Mouse (Mus musculus) midbrain, embryonic 11.5 days (tissue): Measurements from ENCODE around the gene Olfr1310. TPM values are rescaled to one million over a fixed set of nuclear protein-coding genes. Genes with fewer than 3 reads are reported as not detected.
"Not testable (repeated sequence)": the region's sequence is repeated elsewhere in the genome, so short reads cannot be mapped to it uniquely, and the experiment has no call there.

Source experiments
- ATAC-seq: fragments of 200-750 bp; cut with Nextera tagmentation; 2 replicates; pipeline ENCODE4 v1.8.0; 2017; ENCODE audit warnings: moderate TSS enrichment, moderate library complexity; ENCODE audit not compliant: low FRiP score
- DNase-seq: peaks from one replicate; pipeline ENCODE4 v3.0.0; 2015; ENCODE audit warnings: low spot score; ENCODE audit errors: missing footprints
- H3K27ac ChIP-seq: fragments of 300-500 bp; sonication (generic); 2 replicates; pipeline ENCODE4 v1.5.1; 2014; ENCODE audit warnings: low read depth, low read length
- H3K27me3 ChIP-seq: fragments of 300-500 bp; sonication (generic); 2 replicates; pipeline ENCODE4 v1.6.1; 2014; ENCODE audit warnings: mild to moderate bottlenecking, low read length, moderate library complexity, mixed read lengths; ENCODE audit not compliant: control insufficient read depth, insufficient read depth
- H3K36me3 ChIP-seq: fragments of 300-500 bp; sonication (generic); 2 replicates; pipeline ENCODE4 v1.6.1; 2014; ENCODE audit warnings: mild to moderate bottlenecking, low read length, moderate library complexity, mixed read lengths; ENCODE audit not compliant: control insufficient read depth, insufficient read depth
- H3K4me1 ChIP-seq: fragments of 300-500 bp; sonication (generic); 2 replicates; pipeline ENCODE4 v1.6.1; 2014; ENCODE audit warnings: low read length; ENCODE audit not compliant: control insufficient read depth, insufficient read depth
- H3K4me2 ChIP-seq: fragments of 300-500 bp; sonication (generic); 2 replicates; pipeline ENCODE4 v1.6.1; 2014; ENCODE audit warnings: mild to moderate bottlenecking, moderate library complexity
- H3K4me3 ChIP-seq: fragments of 300-500 bp; sonication (generic); 2 replicates; pipeline ENCODE4 v1.5.1; 2014; ENCODE audit warnings: low read depth, low read length
- H3K9ac ChIP-seq: fragments of 300-500 bp; sonication (generic); 2 replicates; pipeline ENCODE4 v1.6.1; 2014; ENCODE audit warnings: low read length
- H3K9me3 ChIP-seq: fragments of 300-500 bp; sonication (generic); 2 replicates; pipeline ENCODE4 v1.6.1; 2016; ENCODE audit warnings: low read length; ENCODE audit not compliant: control insufficient read depth
- WGBS: fragments of 180-500 bp; shearing (Covaris S2); extraction: QIAGEN DNeasy Blood & Tissue Kit; methylation state at CpG from one replicate; pipeline ENCODE4 v1.1.7; 2014; 5-methylcytosine and 5-hydroxymethylcytosine counted together
- polyA plus RNA-seq: library from polyadenylated mRNA; unstranded; fragments of >200 nt; fragmentation: Nextera tagmentation; extraction: Ambion mirVana; gene quantifications from 2 replicates; pipeline ENCODE4 v1.2.1, GENCODE M21; 2014

Olfr1310 gene
- polyA plus RNA-seq, result not detected in 2 replicates

DNA sequence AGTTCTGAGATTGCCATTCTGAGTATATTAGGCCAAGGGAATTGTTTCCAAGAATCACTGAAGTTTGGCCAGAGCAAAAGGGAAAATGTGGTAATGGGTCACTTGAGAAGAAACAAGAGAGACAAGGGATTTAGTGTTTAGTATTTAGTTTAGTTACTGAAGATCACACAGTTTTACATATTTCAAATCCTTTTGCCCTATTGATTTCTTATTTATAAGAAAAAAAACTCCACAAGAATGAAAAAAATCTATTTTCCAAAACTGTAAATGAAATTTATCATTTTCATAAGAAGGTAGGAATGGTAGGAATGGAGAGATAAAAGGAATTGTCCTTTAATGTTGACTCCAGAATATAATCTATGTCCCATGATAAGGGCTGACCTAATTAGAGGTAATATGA lies at the start of gene Olfr1310:
Olfr1310 (minus strand) TSS at position 101 of the 400 bp plus-strand sequence.
- no peak within 1 kb of the TSS for H3K27ac ChIP-seq
- H3K36me3 ChIP-seq, result no peaks in the 10 kb centered on the region
- DNase-seq, result no peak
- no peak within 1 kb of the TSS for H3K4me2 ChIP-seq
- H3K4me3 ChIP-seq, result no peak within 1 kb of the TSS
- H3K9ac ChIP-seq, result no peak within 1 kb of the TSS
- no peaks in the 10 kb centered on the region for H3K27me3 ChIP-seq
- H3K4me1 ChIP-seq, result no peaks in the 10 kb centered on the region
- H3K9me3 ChIP-seq, result no peaks in the 10 kb centered on the region
- ATAC-seq, result no peak

DNA sequence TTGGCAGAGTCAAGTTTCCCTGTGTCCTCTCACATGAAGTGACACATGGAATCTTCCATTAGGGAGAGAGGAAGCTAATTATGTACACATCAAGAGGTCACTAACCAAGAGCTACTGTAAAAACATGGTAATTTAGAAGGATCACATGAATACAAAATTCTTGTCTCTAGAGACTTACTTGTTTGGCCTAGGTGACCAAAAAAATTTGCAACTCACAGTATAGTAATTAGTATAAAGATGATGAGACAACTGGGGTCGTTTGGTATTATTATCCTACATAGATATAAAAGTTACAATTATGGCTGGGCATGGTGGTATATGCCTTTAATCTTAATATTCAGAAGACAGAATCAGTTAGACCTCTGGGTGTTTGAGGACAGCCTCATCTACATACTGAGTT lies 37.6 kb upstream of the Olfr1310 start, which contains the start of gene Olfr1312:
Olfr1312 (minus strand) TSS at position 101 of the 400 bp plus-strand sequence.
- DNase-seq, result no peak
- WGBS, result 38% methylated on average over 1 of the region's 1 CpGs
- Histone ChIP-seq H3K27ac (no peak within 1 kb of the TSS), H3K27me3 (no peaks in the 10 kb centered on the region), H3K4me2 (no peak within 1 kb of the TSS), H3K36me3 (no peaks in the 10 kb centered on the region), H3K4me1 (no peaks in the 10 kb centered on the region), H3K9ac (no peak within 1 kb of the TSS), H3K9me3 (no peaks in the 10 kb centered on the region), H3K4me3 (no peak within 1 kb of the TSS)
- ATAC-seq, result no peak

DNA sequence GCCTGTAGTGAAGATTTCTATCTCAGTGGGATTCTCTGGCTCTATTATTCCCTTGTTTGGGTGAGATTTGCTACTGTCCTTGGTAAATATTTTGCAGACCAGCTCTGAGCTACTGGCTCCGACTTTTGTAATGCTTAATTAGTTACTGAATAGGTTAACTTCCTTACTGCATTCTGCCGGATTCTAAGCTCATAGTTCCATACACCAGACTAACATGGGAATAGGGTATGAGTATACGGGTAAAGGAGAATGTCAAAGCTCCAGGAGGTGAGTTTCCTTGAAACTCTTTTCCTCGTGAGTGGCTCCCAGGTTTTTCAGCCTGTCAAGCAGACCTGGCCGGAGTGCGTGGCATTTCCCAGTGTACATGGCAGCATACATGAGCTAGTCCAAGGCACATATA lies 14.5 kb upstream of the Olfr1310 start:
- 61% methylated on average over 6 of the region's 6 CpGs for WGBS
- not testable (repeated sequence) for H3K36me3 ChIP-seq, DNase-seq, H3K4me3 ChIP-seq, H3K9ac ChIP-seq, ATAC-seq, H3K4me2 ChIP-seq, H3K27me3 ChIP-seq, H3K4me1 ChIP-seq, H3K9me3 ChIP-seq, H3K27ac ChIP-seq

DNA sequence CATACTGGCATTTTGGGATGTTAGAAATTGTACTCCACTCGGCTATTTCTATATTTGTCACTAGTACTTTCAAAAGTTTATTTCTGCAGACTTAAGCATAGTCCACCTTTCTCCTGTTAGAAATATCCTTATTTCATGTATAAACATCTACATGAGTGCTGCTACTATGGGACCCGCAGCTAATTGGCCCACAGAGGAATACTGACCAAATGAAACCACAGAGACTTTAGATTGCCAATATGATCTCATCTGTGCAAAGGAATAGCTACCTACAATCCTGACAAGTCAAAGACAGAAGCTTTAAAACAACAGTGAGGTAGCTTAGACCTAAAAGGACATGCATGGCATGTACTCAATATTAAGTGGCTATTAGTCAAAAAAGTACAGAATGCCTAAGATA lies 11.8 kb upstream of the Olfr1310 start, which contains the start of gene Olfr1311:
Olfr1311 (minus strand) TSS at position 101 of the 400 bp plus-strand sequence.
- DNase-seq, result no peak
- no peak for ATAC-seq
- H3K4me2 ChIP-seq, result no peak within 1 kb of the TSS
- H3K36me3 ChIP-seq, result no peaks in the 10 kb centered on the region
- no peaks in the 10 kb centered on the region for H3K9me3 ChIP-seq
- H3K4me1 ChIP-seq, result no peaks in the 10 kb centered on the region
- H3K27ac ChIP-seq, result no peak within 1 kb of the TSS
- 83% methylated on average over 2 of the region's 2 CpGs for WGBS
- H3K27me3 ChIP-seq, result no peaks in the 10 kb centered on the region
- no peak within 1 kb of the TSS for H3K4me3 ChIP-seq
- H3K9ac ChIP-seq, result no peak within 1 kb of the TSS

DNA sequence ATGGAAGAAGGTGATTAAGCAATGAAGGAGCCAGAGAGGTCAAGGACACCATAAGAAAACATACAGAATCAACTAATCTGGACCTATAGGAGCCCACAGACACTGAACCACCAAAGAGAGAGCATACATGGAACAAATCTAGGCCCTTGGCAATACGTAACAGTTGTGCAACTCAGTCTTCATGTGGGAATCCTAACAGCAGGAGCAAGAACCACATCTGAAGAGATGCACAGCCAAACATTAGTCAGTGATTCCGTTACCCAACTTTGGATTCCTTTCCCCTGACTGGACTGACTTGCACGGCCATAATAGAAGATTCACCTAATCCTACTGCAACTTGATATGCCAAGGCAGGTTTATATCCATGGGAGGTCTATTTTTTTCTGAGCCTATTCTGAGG lies 2.4 kb upstream of the Olfr1310 start:
- Histone ChIP-seq H3K27ac (no peak overlapping the region), H3K36me3 (no peaks in the 10 kb centered on the region), H3K9me3 (no peaks in the 10 kb centered on the region), H3K4me3 (no peak overlapping the region), H3K4me1 (no peaks in the 10 kb centered on the region), H3K9ac (no peak overlapping the region), H3K4me2 (no peak overlapping the region), H3K27me3 (no peaks in the 10 kb centered on the region)
- no peak for DNase-seq
- WGBS, result 82% methylated on average over 3 of the region's 3 CpGs
- no peak for ATAC-seq

DNA sequence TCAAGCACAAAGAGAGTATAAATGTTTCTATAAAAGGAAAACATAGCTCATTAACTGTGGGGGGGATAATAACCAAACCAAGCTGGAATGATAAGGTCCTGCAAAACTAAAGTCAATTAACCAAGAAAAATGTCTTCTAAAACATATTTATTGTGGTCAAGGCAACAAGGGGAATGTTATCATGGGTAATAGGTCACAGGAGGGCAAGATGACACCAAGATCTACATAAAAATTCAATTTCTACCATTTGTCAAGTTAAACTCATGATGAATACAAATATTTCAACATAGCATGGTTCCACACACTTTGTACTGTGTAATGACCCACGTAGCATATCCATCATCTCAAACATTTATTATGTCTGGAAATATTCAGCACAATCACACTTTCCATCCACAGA lies 22.3 kb downstream of the Olfr1310 start, which contains the start of gene Olfr1309:
Olfr1309 (minus strand) TSS at position 101 of the 400 bp plus-strand sequence.
- ATAC-seq, result no peak
- H3K4me2 ChIP-seq, result no peak within 1 kb of the TSS
- H3K4me3 ChIP-seq, result no peak within 1 kb of the TSS
- no peak within 1 kb of the TSS for H3K27ac ChIP-seq
- H3K36me3 ChIP-seq, result no peaks in the 10 kb centered on the region
- H3K27me3 ChIP-seq, result no peaks in the 10 kb centered on the region
- WGBS, result 62% methylated on average over 1 of the region's 1 CpGs
- no peak within 1 kb of the TSS for H3K9ac ChIP-seq
- no peaks in the 10 kb centered on the region for H3K9me3 ChIP-seq
- no peak for DNase-seq
- no peaks in the 10 kb centered on the region for H3K4me1 ChIP-seq

DNA sequence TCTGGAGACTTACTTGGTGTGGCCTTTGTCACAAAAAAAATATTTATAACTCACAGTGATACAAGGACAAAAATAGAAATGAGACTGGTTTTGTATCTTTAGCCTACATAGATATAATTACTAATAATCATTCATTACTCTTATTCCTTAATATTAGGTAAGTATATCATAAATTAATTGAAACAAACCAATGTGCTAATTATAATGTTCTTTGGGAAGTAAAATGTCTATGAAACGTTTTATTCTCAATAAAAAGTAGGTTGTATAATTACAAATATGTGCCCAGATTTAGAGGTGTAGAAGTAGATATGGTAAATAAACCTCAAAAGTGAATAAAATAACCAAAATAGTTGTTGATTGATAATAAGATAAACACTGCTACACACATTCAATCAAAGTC lies 47.7 kb downstream of the Olfr1310 start, which contains the start of gene Olfr1308:
Olfr1308 (minus strand) TSS at position 101 of the 400 bp plus-strand sequence.
- Histone ChIP-seq H3K27ac (no peak within 1 kb of the TSS), H3K4me3 (no peak within 1 kb of the TSS), H3K27me3 (no peaks in the 10 kb centered on the region), H3K9me3 (no peaks in the 10 kb centered on the region), H3K9ac (no peak within 1 kb of the TSS), H3K4me2 (no peak within 1 kb of the TSS), H3K4me1 (no peaks in the 10 kb centered on the region), H3K36me3 (no peaks in the 10 kb centered on the region)
- 54% methylated on average over 1 of the region's 1 CpGs for WGBS
- no peak for DNase-seq
- ATAC-seq, result no peak

Other genes with a start within 250 kb of the Olfr1310 start
- gene Olfr1302, start 235.3 kb downstream of the Olfr1310 start, polyA plus RNA-seq, result not detected in 2 replicates
- not detected in 2 replicates for gene Olfr1303, start 192.4 kb downstream of the Olfr1310 start, polyA plus RNA-seq
- gene Olfr1305, start 135.6 kb downstream of the Olfr1310 start, polyA plus RNA-seq, result not detected in 2 replicates
- not detected in 2 replicates for gene Olfr1306, start 96.4 kb downstream of the Olfr1310 start, polyA plus RNA-seq
- not detected in 2 replicates for gene Olfr1307, start 63.3 kb downstream of the Olfr1310 start, polyA plus RNA-seq
- not detected in 2 replicates for gene Olfr1308, start 47.8 kb downstream of the Olfr1310 start, polyA plus RNA-seq
- gene Olfr1309, start 22.4 kb downstream of the Olfr1310 start, polyA plus RNA-seq, result not detected in 2 replicates
- not detected in 2 replicates for gene Olfr1311, start 11.7 kb upstream of the Olfr1310 start, polyA plus RNA-seq
- gene Olfr1312, start 37.5 kb upstream of the Olfr1310 start, polyA plus RNA-seq, result not detected in 2 replicates
- not detected in 2 replicates for gene Olfr1313, start 65.1 kb upstream of the Olfr1310 start, polyA plus RNA-seq
- not detected in 2 replicates for gene Olfr1314, start 84.1 kb upstream of the Olfr1310 start, polyA plus RNA-seq
- gene Olfr1315-ps1, start 102.7 kb upstream of the Olfr1310 start, polyA plus RNA-seq, result not detected in 2 replicates
- not detected in 2 replicates for gene Olfr1316, start 122.3 kb upstream of the Olfr1310 start, polyA plus RNA-seq
- not detected in 2 replicates for gene Olfr1317, start 127.6 kb upstream of the Olfr1310 start, polyA plus RNA-seq
- gene Olfr1318, start 141.5 kb upstream of the Olfr1310 start, polyA plus RNA-seq, result not detected in 2 replicates
- gene Lpcat4, start 226.8 kb upstream of the Olfr1310 start, polyA plus RNA-seq, result 8.9 and 9.3 TPM in 2 replicates
- gene Nutm1, start 246.6 kb upstream of the Olfr1310 start, polyA plus RNA-seq, result not detected in 2 replicates
- 160 and 161 TPM in 2 replicates for gene Nop10, start 249.2 kb upstream of the Olfr1310 start, polyA plus RNA-seq